Mouse (Mus musculus): ENCODE measurements around the gene Psmc2. TPM values are rescaled to one million over a fixed set of nuclear protein-coding genes. Genes with fewer than 3 reads are reported as not detected.

Gene Psmc2
- polyA plus RNA-seq (2011; ENCODE audit: insufficient read depth, insufficient read length, low replicate concordance, missing spikeins): 49.8 and 63.0 TPM in 2 replicates

- peak within 1 kb of the TSS; percentile 59 for H3K27ac ChIP-seq (ENCODE audit: control insufficient read depth, insufficient read depth, low read depth, low read length, poor library complexity)
- TF ChIP-seq CTCF (IDR thresholded peaks at IDR 0.05; ENCODE audit: control insufficient read depth, insufficient read depth, low read length): no peak
- TF ChIP-seq POLR2A (IDR thresholded peaks at IDR 0.05; ENCODE audit: borderline replicate concordance, control insufficient read depth, low read depth, low read length): peak; percentile 77; the same call in 1 of the 2 replicates
- under 1% methylated on average over 37 of the region's 37 CpGs for WGBS
- H3K4me1 ChIP-seq (ENCODE audit: control insufficient read depth, insufficient read depth, low read length): no peaks in the 10 kb centered on the region; the same call in 1 of the 2 replicates
- H3K4me3 ChIP-seq (replicated peaks; ENCODE audit: control insufficient read depth, low read depth, low read length): peak within 1 kb of the TSS; percentile 91
Observed at GRCm38 (mm10) chr5:21785053-21785452, at the start of gene Psmc2, which contains the start of gene Dnajc2. Gene Psmc2, plus strand, starts transcription at chr5:21785283. Gene Dnajc2, minus strand, starts transcription at chr5:21785251.

- 16% methylated on average over 10 of the region's 10 CpGs for WGBS
- peaks cover 4% of the 10 kb centered on the region; the same call in 1 of the 2 replicates for H3K4me1 ChIP-seq (ENCODE audit: control insufficient read depth, insufficient read depth, low read length)
- TF ChIP-seq CTCF (IDR thresholded peaks at IDR 0.05; ENCODE audit: control insufficient read depth, insufficient read depth, low read length): peak; percentile 70
- no peak for TF ChIP-seq POLR2A (IDR thresholded peaks at IDR 0.05; ENCODE audit: borderline replicate concordance, control insufficient read depth, low read depth, low read length)
- H3K4me3 ChIP-seq (replicated peaks; ENCODE audit: control insufficient read depth, low read depth, low read length): peak overlapping the region; percentile 78
- H3K27ac ChIP-seq (ENCODE audit: control insufficient read depth, insufficient read depth, low read depth, low read length, poor library complexity): no peak overlapping the region
Observed at GRCm38 (mm10) chr5:21735584-21735983, 49.5 kb upstream of the Psmc2 start.

GRCm38 (mm10) chr5:21736046-21736445 lies 49.0 kb upstream of the Psmc2 start:
- H3K27ac ChIP-seq (ENCODE audit: control insufficient read depth, insufficient read depth, low read depth, low read length, poor library complexity): no peak overlapping the region
- H3K4me1 ChIP-seq (ENCODE audit: control insufficient read depth, insufficient read depth, low read length): peaks cover 4% of the 10 kb centered on the region; the same call in 1 of the 2 replicates
- H3K4me3 ChIP-seq (replicated peaks; ENCODE audit: control insufficient read depth, low read depth, low read length): no peak overlapping the region
- TF ChIP-seq CTCF (IDR thresholded peaks at IDR 0.05; ENCODE audit: control insufficient read depth, insufficient read depth, low read length): no peak
- no peak for TF ChIP-seq POLR2A (IDR thresholded peaks at IDR 0.05; ENCODE audit: borderline replicate concordance, control insufficient read depth, low read depth, low read length)
- WGBS: 82% methylated on average over 11 of the region's 11 CpGs

GRCm38 (mm10) chr5:21736956-21737585 lies 48.0 kb upstream of the Psmc2 start, which contains the start of gene Pmpcb:
Gene Pmpcb, plus strand, starts transcription at chr5:21737141.
- Histone ChIP-seq H3K27ac (ENCODE audit: control insufficient read depth, insufficient read depth, low read depth, low read length, poor library complexity) (peak within 1 kb of the TSS; percentile 65), H3K4me1 (ENCODE audit: control insufficient read depth, insufficient read depth, low read length) (peaks cover 4% of the 10 kb centered on the region; the same call in 1 of the 2 replicates), H3K4me3 (replicated peaks; ENCODE audit: control insufficient read depth, low read depth, low read length) (peak within 1 kb of the TSS; percentile 89)
- under 1% methylated on average over 42 of the region's 42 CpGs for WGBS
- peak; percentile 93 for TF ChIP-seq CTCF (IDR thresholded peaks at IDR 0.05; ENCODE audit: control insufficient read depth, insufficient read depth, low read length)
- peak; percentile 55; the same call in 1 of the 2 replicates for TF ChIP-seq POLR2A (IDR thresholded peaks at IDR 0.05; ENCODE audit: borderline replicate concordance, control insufficient read depth, low read depth, low read length)

GRCm38 (mm10) chr5:21737620-21738019 lies 47.5 kb upstream of the Psmc2 start:
- no peak overlapping the region for H3K27ac ChIP-seq (ENCODE audit: control insufficient read depth, insufficient read depth, low read depth, low read length, poor library complexity)
- peaks cover 4% of the 10 kb centered on the region; the same call in 1 of the 2 replicates for H3K4me1 ChIP-seq (ENCODE audit: control insufficient read depth, insufficient read depth, low read length)
- TF ChIP-seq CTCF (IDR thresholded peaks at IDR 0.05; ENCODE audit: control insufficient read depth, insufficient read depth, low read length): no peak
- no peak for TF ChIP-seq POLR2A (IDR thresholded peaks at IDR 0.05; ENCODE audit: borderline replicate concordance, control insufficient read depth, low read depth, low read length)
- peak overlapping the region; percentile 89 for H3K4me3 ChIP-seq (replicated peaks; ENCODE audit: control insufficient read depth, low read depth, low read length)
- 8% methylated on average over 10 of the region's 10 CpGs for WGBS

- no peak for TF ChIP-seq CTCF (IDR thresholded peaks at IDR 0.05; ENCODE audit: control insufficient read depth, insufficient read depth, low read length)
- TF ChIP-seq POLR2A (IDR thresholded peaks at IDR 0.05; ENCODE audit: borderline replicate concordance, control insufficient read depth, low read depth, low read length): no peak
- H3K4me1 ChIP-seq (ENCODE audit: control insufficient read depth, insufficient read depth, low read length): peaks cover 4% of the 10 kb centered on the region; the same call in 1 of the 2 replicates
- 90% methylated on average over 11 of the region's 11 CpGs for WGBS
- no peak overlapping the region for H3K4me3 ChIP-seq (replicated peaks; ENCODE audit: control insufficient read depth, low read depth, low read length)
- no peak overlapping the region for H3K27ac ChIP-seq (ENCODE audit: control insufficient read depth, insufficient read depth, low read depth, low read length, poor library complexity)
Observed at GRCm38 (mm10) chr5:21739120-21739519, 46.0 kb upstream of the Psmc2 start.

GRCm38 (mm10) chr5:21739881-21740280 lies 45.2 kb upstream of the Psmc2 start:
- no peak overlapping the region for H3K27ac ChIP-seq (ENCODE audit: control insufficient read depth, insufficient read depth, low read depth, low read length, poor library complexity)
- no peak overlapping the region for H3K4me3 ChIP-seq (replicated peaks; ENCODE audit: control insufficient read depth, low read depth, low read length)
- TF ChIP-seq POLR2A (IDR thresholded peaks at IDR 0.05; ENCODE audit: borderline replicate concordance, control insufficient read depth, low read depth, low read length) (no peak), CTCF (IDR thresholded peaks at IDR 0.05; ENCODE audit: control insufficient read depth, insufficient read depth, low read length) (no peak)
- H3K4me1 ChIP-seq (ENCODE audit: control insufficient read depth, insufficient read depth, low read length): peaks cover 4% of the 10 kb centered on the region; the same call in 1 of the 2 replicates
- WGBS: 83% methylated on average over 13 of the region's 13 CpGs

- WGBS: 87% methylated on average over 10 of the region's 10 CpGs
- no peaks in the 10 kb centered on the region for H3K4me1 ChIP-seq (ENCODE audit: control insufficient read depth, insufficient read depth, low read length)
- H3K27ac ChIP-seq (ENCODE audit: control insufficient read depth, insufficient read depth, low read depth, low read length, poor library complexity): no peak overlapping the region
- TF ChIP-seq POLR2A (IDR thresholded peaks at IDR 0.05; ENCODE audit: borderline replicate concordance, control insufficient read depth, low read depth, low read length) (no peak), CTCF (IDR thresholded peaks at IDR 0.05; ENCODE audit: control insufficient read depth, insufficient read depth, low read length) (no peak)
- no peak overlapping the region for H3K4me3 ChIP-seq (replicated peaks; ENCODE audit: control insufficient read depth, low read depth, low read length)
Observed at GRCm38 (mm10) chr5:21743606-21744005, 41.5 kb upstream of the Psmc2 start.
